Mouse (Mus musculus) heart, adult 8-10 months (tissue): Measurements from ENCODE around the gene Adamts6. TPM values are rescaled to one million over a fixed set of nuclear protein-coding genes. Genes with fewer than 3 reads are reported as not detected.
A peak's percentile ranks its signal among the peaks of the same experiment; 100 is the strongest.

Source experiments
- DNase-seq: peaks from one replicate; pipeline ENCODE4 v3.0.0; 2022; ENCODE audit warnings: low spot score
- total RNA-seq, 4 experiments: library from RNA; stranded (reverse); gene quantifications; 2 replicates each; pipeline ENCODE4 v1.2.4; 2022

Gene Adamts6
- total RNA-seq, 4 experiments from 2014 or later, result 2.3 to 3.8 (median 2.8) TPM

- DNase-seq, result no peak
Measured at GRCm38 (mm10) chr13:104460287-104460686, 172.7 kb downstream of the Adamts6 start.

DNA sequence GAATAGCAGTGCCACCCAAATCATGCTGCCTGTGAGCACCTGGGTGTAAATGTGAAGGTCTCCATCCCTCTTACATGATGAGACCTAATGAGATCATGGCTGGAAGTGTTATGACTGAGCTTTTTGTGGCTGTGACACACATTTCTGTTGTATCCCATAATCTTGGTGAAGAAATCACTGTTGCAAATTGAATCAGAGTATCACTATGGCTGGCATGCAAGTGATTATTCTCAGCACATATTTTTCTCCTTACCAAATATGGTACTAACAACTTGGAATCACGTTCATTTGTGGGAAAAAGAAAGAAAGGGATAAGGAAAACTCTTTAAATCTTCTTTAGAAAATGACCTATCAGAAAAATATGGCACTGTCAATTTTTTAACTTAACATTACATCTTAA is 180.4 kb downstream of the Adamts6 start:
- no peak for DNase-seq

DNA sequence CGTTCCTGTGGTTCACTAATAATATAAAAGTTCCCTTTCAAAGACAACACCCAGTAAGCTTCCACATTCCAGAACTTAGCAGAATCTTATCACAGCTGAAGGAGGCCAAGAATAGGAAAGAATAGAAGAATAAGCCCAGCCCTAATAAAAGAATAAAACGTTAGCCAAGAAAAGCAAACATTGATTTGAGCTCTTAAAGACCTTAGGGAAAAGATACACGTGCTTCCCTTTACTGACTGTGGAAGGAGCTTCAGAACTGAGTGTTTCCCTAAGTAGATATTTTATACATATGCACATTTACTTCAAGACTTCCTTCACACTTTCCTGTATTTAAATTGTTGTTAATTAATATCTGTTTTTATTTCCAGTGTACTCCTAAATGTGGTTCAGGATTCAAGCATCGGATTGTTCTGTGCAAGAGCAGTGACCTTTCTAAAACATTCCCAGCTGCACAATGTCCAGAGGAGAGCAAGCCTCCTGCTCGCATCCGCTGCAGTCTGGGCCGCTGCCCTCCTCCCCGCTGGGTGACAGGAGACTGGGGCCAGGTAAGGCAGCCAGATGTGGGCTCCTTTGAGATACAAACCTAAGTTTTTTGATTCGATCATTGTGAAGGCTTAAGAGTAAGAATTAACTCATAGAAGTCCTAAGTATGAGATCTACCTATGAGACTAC is 188.8 kb downstream of the Adamts6 start:
- DNase-seq, result peak; percentile 9

GRCm38 (mm10) chr13:104482426-104483089 is 194.9 kb downstream of the Adamts6 start:
- DNase-seq, result no peak

- DNase-seq, result no peak
Measured at GRCm38 (mm10) chr13:104483111-104483722, 195.6 kb downstream of the Adamts6 start.

DNA sequence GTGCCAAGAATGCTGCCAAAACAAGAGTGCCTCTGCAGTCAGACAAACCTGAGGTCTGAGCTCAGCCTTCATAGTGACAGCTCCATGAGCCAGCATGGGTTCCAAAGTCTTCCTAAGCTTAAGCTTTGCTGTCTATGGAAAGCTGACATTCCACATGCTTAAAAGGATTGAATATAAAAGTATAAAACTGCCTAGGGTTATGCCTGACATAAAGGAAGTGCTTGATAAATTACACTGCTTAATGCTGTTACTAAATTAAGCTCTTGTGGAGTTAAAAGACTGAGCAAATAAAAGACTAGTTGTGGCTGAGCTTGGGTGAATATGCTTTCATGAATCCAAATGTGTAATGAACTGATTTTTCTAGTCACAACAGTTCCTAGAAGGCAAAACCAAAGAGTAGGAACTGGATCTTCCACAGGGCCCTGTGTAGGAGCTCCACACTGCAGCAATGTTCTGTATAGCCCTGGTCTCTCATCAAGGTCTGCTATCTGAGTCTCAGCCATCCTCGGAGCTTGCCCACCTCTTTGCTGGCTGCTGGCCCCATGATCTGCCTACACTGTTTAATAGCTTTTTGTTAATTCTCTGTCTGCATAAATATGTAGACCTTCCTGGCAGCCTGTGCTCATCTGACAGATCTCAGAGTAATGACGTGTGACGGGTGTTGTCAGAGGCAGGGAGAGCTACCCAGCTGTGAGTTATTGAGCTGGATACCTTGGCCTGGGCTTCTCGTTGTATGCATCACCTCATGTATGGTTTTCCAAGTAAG is 203.6 kb downstream of the Adamts6 start:
- no peak for DNase-seq

DNA sequence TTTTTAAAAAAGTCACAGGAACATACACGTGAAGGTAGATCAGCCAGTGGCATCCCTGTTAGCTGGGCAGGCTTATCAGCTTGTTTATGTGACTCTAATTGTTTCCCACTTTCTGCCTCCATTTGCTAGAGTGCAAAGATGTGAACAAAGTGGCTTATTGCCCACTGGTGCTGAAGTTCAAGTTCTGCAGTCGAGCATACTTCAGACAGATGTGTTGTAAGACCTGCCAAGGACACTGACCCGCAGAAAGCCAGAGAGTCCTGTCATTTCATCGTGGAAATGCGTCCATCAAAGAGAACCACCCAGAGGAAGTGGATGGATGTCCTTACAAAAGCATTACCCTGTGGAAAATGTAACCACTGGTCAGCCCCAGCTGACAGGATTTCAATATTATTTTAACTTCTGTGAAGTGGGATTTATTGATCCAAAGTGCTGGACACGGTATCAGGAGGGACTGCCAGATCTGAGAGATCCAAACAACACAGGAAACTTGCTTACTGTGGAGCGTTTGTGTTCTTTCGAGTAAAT is 205.9 kb downstream of the Adamts6 start:
- DNase-seq, result no peak

DNA sequence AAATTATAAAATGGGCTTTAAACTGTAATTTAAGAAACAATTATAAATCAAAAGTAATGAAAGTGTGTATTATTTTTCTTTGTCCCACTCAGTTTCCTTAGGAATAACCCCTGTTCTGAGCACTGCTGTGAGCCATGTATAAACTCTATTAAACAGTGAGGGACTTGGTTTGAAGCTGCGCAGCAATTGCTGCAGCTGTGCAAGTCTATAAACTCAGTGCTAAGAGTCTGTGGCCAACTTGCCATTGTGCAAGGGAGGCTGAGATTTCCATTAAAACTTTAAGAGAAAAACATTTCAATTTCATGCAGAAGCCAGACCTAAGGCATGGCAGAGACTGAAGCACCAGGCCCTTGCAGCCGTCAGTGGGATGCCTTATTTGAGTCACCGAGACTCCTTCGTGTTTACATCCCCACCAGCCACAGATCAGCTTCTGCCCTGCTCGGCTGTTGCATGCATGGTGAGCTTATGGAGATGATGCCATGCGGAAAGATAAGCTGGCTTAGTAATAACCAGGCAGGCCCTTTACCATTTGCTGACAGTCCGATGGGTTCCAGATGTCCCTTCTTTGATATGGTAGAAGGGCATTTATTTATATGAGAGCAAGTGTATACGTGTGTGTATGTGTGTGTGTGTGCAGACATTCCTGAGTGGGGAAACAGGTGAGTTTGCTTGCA is 206.7 kb downstream of the Adamts6 start:
- DNase-seq, result no peak

- DNase-seq, result no peak
Measured at GRCm38 (mm10) chr13:104497592-104497991, 210.0 kb downstream of the Adamts6 start.

GRCm38 (mm10) chr13:104498669-104499068 is 211.0 kb downstream of the Adamts6 start:
- no peak for DNase-seq

DNA sequence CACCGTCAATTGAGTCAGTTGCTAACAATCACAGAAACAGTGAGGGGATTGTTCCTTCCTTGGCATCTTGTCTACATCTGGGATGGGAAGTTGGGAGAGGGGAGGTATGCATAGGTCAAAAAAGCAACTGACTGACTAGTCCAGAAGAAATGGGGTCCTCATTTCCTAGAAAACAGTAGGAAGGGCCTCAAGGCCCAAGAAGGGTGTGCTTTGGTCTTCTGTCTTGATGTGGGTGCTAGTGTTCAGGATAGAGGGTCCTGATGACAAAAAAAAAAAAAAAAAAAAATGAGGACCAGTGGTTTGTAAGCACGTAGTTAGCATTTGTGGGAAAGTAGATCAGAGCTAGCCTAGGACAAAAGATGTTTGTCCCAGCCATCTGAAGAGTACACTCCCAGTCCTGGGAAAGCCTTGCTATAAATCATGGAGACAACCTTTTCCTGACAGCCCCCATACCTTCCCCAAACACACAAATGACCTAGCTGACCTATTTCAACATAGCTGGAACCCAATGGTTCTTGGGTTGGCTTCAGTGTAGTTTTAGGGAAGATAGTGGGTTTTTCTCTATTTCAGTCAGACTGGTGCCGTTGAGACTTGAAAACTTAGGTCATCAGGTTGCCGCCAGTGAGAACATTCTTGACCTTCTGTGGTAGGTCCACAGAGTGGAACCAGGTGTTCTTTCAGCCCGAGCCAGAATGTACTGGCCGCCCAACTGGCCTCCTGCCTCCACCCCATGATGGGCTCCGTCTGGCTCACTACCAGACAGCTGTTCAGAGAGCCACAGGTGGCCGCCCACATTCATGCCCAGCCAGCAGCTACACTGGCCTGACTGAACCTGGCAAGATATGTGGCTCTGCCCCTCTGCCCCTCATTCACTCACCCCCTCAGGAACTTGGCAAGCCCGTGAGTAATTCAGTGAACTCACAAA is 211.7 kb downstream of the Adamts6 start:
- no peak for DNase-seq

- DNase-seq, result no peak
Measured at GRCm38 (mm10) chr13:104502406-104502805, 214.8 kb downstream of the Adamts6 start.

GRCm38 (mm10) chr13:104504043-104504442 is 216.4 kb downstream of the Adamts6 start:
- no peak for DNase-seq

DNA sequence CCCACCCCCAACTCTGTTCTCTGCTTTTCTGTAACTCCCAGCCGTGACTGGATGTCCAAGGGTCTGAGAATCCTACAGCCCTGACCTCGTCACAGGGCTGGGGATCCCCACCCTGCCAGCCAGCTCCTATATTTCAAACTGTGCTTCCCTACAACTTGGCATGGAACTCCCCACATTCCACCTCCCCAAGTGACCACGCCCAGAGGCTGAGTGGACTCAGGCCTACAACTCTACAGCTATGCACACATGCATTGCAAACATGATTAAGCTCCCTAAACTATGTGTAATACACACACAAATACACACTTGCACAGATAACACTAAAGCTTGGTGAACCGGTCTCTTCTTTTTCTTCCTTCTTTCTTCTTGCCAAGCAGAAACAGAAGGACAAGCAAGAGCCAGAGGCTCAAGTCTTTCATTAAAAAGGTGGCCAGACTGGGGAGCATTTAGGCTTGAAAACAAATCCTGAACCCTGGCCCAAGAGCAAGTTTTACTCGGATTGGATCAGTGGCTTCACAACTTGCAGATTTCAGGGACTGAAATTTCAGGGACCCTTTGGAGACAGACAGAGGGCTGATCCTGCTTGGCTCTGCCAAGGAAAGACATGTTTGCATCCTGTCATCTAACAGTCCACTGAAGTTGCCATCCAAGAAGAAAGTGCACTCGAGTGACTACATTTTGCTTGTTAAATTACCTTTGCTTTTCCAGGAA is 218.7 kb downstream of the Adamts6 start:
- DNase-seq, result no peak

DNA sequence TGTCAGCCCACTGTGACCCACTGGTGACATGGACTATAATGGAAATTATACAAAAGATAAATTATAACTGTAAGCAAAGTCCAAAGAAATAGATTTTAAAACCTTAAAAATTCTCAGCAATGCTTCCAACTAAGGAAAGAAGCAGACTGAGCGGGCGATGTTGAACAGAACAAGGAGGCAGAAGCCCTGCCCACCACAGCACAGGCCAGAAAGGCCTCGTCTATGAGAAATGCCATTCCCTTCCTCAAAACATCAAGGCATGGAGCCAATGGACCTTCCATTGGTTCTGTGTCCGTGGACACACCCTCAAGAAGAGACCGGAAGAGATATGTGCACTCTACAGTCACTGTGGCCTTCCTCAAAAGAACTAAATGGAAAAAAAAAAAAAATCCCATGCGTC is 220.0 kb downstream of the Adamts6 start:
- no peak for DNase-seq

- DNase-seq, result no peak
Measured at GRCm38 (mm10) chr13:104509561-104510493, 222.2 kb downstream of the Adamts6 start.

DNA sequence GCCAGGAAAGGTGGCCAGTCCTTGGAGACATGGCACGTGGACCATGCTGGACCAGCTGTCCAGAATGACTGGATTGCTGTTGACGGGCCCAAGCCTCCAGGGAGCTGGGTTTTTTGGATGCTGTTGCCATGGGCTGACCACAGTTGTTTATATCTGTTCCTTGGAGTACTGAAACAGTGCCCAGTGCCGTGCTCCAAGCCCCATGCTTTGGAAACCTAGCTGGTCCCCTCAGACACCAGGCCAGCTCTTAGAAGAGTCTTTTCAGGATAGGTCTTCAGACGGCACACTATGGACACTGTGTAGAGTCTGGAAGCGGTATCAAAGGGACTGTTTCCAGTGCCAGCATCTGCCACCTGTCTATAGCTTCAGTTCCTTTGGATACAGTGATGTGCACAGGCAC is 223.1 kb downstream of the Adamts6 start:
- peak; percentile 37 for DNase-seq

DNA sequence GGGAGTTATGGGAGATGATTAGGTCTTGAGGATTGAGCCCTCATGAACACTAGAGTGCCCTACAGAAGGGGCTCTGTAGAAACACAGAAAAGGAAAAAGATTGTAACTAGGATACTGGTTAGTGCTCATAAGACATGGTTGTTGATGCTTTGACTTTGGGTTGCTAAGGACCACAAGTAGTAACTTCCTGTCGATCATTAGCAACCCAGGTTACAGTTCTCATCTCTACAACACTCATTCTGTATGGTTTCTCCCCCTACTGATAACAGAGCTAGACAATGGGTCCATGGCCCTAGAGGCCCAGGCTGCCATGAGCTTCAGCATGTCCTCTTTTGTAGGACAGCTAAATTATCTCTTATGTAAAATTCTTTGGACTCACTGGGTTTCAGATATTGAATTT is 227.4 kb downstream of the Adamts6 start:
- no peak for DNase-seq

- no peak for DNase-seq
Measured at GRCm38 (mm10) chr13:104516146-104516545, 228.5 kb downstream of the Adamts6 start.
